Mouse (Mus musculus): ENCODE data around the gene Hrh1. TPM values are rescaled to one million over a fixed set of nuclear protein-coding genes. Genes with fewer than 3 reads are reported as not detected.

Gene Hrh1
- polyA plus RNA-seq, 1 experiment from 2014 or later = 0.24 TPM

GRCm38 (mm10) chr6:114440788-114441453 is 43.2 kb downstream of the Hrh1 start:
- Histone ChIP-seq H3K9me3 (peaks cover 8% of the 10 kb centered on the region; the same call in 1 of the 2 replicates), H3K9ac (no peak overlapping the region), H3K27me3 (replicated peaks) (no peaks in the 10 kb centered on the region), H3K36me3 (no peaks in the 10 kb centered on the region), H3K4me2 (replicated peaks) (no peak overlapping the region), H3K4me3 (no peak overlapping the region), H3K27ac (no peak overlapping the region), H3K4me1 (no peaks in the 10 kb centered on the region)
- peak; percentile 50; the same call in 1 of the 2 replicates for ATAC-seq (ENCODE audit: low FRiP score, low read depth)
- WGBS = 35% methylated on average over 10 of the region's 10 CpGs

- no peak overlapping the region for H3K27ac ChIP-seq
- ATAC-seq (ENCODE audit: low FRiP score, low read depth) = no peak
Measured at GRCm38 (mm10) chr6:114444247-114444844, 46.6 kb downstream of the Hrh1 start.

GRCm38 (mm10) chr6:114444976-114445375 is 47.2 kb downstream of the Hrh1 start:
- Histone ChIP-seq H3K27me3 (replicated peaks) (no peaks in the 10 kb centered on the region), H3K36me3 (no peaks in the 10 kb centered on the region), H3K4me3 (no peak overlapping the region), H3K4me2 (replicated peaks) (no peak overlapping the region), H3K27ac (no peak overlapping the region), H3K9me3 (0 out of 2 replicates have a peak, but pooled peaks cover 4% of the 10 kb centered on the region), H3K4me1 (no peaks in the 10 kb centered on the region), H3K9ac (no peak overlapping the region)
- no peak for ATAC-seq (ENCODE audit: low FRiP score, low read depth)
- WGBS = 83% methylated on average over 3 of the region's 3 CpGs

More at GRCm38 (mm10) chr6:114444247-114444844, 46.6 kb downstream of the Hrh1 start:
- H3K9ac ChIP-seq = no peak overlapping the region
- no peaks in the 10 kb centered on the region for H3K4me1 ChIP-seq
- no peaks in the 10 kb centered on the region for H3K36me3 ChIP-seq
- H3K4me2 ChIP-seq (replicated peaks) = no peak overlapping the region
- no peaks in the 10 kb centered on the region for H3K27me3 ChIP-seq (replicated peaks)
- H3K9me3 ChIP-seq = peaks cover 8% of the 10 kb centered on the region; the same call in 1 of the 2 replicates
- H3K4me3 ChIP-seq = no peak overlapping the region
- WGBS = 82% methylated on average over 1 of the region's 1 CpGs

- H3K4me1 ChIP-seq = no peaks in the 10 kb centered on the region
- no peaks in the 10 kb centered on the region for H3K9me3 ChIP-seq
- H3K4me2 ChIP-seq (replicated peaks) = no peak overlapping the region
- H3K9ac ChIP-seq = no peak overlapping the region
- no peaks in the 10 kb centered on the region for H3K27me3 ChIP-seq (replicated peaks)
- no peaks in the 10 kb centered on the region for H3K36me3 ChIP-seq
- no peak for ATAC-seq (ENCODE audit: low FRiP score, low read depth)
- H3K27ac ChIP-seq = no peak overlapping the region
- H3K4me3 ChIP-seq = no peak overlapping the region
- WGBS = 85% methylated on average over 9 of the region's 9 CpGs
Measured at GRCm38 (mm10) chr6:114448888-114449287, 51.2 kb downstream of the Hrh1 start.

- H3K4me2 ChIP-seq (replicated peaks) = no peak overlapping the region
- H3K9ac ChIP-seq = no peak overlapping the region
- no peak overlapping the region for H3K4me3 ChIP-seq
- no peaks in the 10 kb centered on the region for H3K9me3 ChIP-seq
- ATAC-seq (ENCODE audit: low FRiP score, low read depth) = no peak
- H3K4me1 ChIP-seq = peaks cover 5% of the 10 kb centered on the region
- no peaks in the 10 kb centered on the region for H3K27me3 ChIP-seq (replicated peaks)
- H3K27ac ChIP-seq = no peak overlapping the region
- no peaks in the 10 kb centered on the region for H3K36me3 ChIP-seq
- 87% methylated on average over 4 of the region's 4 CpGs for WGBS
Measured at GRCm38 (mm10) chr6:114455267-114455666, 57.5 kb downstream of the Hrh1 start.

GRCm38 (mm10) chr6:114456255-114457042 is 58.7 kb downstream of the Hrh1 start:
- Histone ChIP-seq H3K9me3 (peaks cover 5% of the 10 kb centered on the region; the same call in 1 of the 2 replicates), H3K4me2 (replicated peaks) (no peak overlapping the region), H3K36me3 (no peaks in the 10 kb centered on the region), H3K27ac (no peak overlapping the region), H3K4me1 (peaks cover 5% of the 10 kb centered on the region), H3K9ac (no peak overlapping the region), H3K27me3 (replicated peaks) (no peaks in the 10 kb centered on the region), H3K4me3 (no peak overlapping the region)
- 61% methylated on average over 12 of the region's 12 CpGs for WGBS
- ATAC-seq (ENCODE audit: low FRiP score, low read depth) = no peak

- Histone ChIP-seq H3K27ac (no peak overlapping the region), H3K9ac (no peak overlapping the region), H3K4me2 (replicated peaks) (no peak overlapping the region), H3K4me1 (peaks cover 5% of the 10 kb centered on the region), H3K27me3 (replicated peaks) (no peaks in the 10 kb centered on the region), H3K36me3 (no peaks in the 10 kb centered on the region), H3K9me3 (peaks cover 7% of the 10 kb centered on the region; the same call in 1 of the 2 replicates), H3K4me3 (no peak overlapping the region)
- WGBS = 89% methylated on average over 3 of the region's 3 CpGs
- no peak for ATAC-seq (ENCODE audit: low FRiP score, low read depth)
Measured at GRCm38 (mm10) chr6:114457299-114457698, 59.6 kb downstream of the Hrh1 start.

- no peak for ATAC-seq (ENCODE audit: low FRiP score, low read depth)
- Histone ChIP-seq H3K4me1 (peaks cover 10% of the 10 kb centered on the region), H3K4me3 (no peak overlapping the region), H3K27ac (no peak overlapping the region), H3K36me3 (no peaks in the 10 kb centered on the region), H3K9me3 (peaks cover 7% of the 10 kb centered on the region; the same call in 1 of the 2 replicates), H3K9ac (no peak overlapping the region), H3K27me3 (replicated peaks) (no peaks in the 10 kb centered on the region), H3K4me2 (replicated peaks) (no peak overlapping the region)
- WGBS = 85% methylated on average over 5 of the region's 5 CpGs
Measured at GRCm38 (mm10) chr6:114458191-114458590, 60.5 kb downstream of the Hrh1 start.

- WGBS = 61% methylated on average over 2 of the region's 2 CpGs
- ATAC-seq (ENCODE audit: low FRiP score, low read depth) = peak; percentile 63; the same call in 1 of the 2 replicates
- H3K27ac ChIP-seq = no peak overlapping the region
- no peaks in the 10 kb centered on the region for H3K36me3 ChIP-seq
- peaks cover 7% of the 10 kb centered on the region; the same call in 1 of the 2 replicates for H3K9me3 ChIP-seq
- H3K4me3 ChIP-seq = no peak overlapping the region
- no peak overlapping the region for H3K9ac ChIP-seq
- no peaks in the 10 kb centered on the region for H3K27me3 ChIP-seq (replicated peaks)
- no peak overlapping the region for H3K4me2 ChIP-seq (replicated peaks)
- H3K4me1 ChIP-seq = peaks cover 10% of the 10 kb centered on the region
Measured at GRCm38 (mm10) chr6:114459969-114460368, 62.2 kb downstream of the Hrh1 start.

- Histone ChIP-seq H3K4me2 (replicated peaks) (no peak overlapping the region), H3K4me1 (peaks cover 10% of the 10 kb centered on the region), H3K36me3 (no peaks in the 10 kb centered on the region), H3K9ac (no peak overlapping the region), H3K27ac (no peak overlapping the region), H3K9me3 (peaks cover 11% of the 10 kb centered on the region; the same call in 1 of the 2 replicates), H3K4me3 (no peak overlapping the region), H3K27me3 (replicated peaks) (no peaks in the 10 kb centered on the region)
- ATAC-seq (ENCODE audit: low FRiP score, low read depth) = no peak
Measured at GRCm38 (mm10) chr6:114461536-114461935, 63.8 kb downstream of the Hrh1 start.

GRCm38 (mm10) chr6:114462747-114463146 is 65.0 kb downstream of the Hrh1 start:
- WGBS = 26% methylated on average over 4 of the region's 4 CpGs
- ATAC-seq (ENCODE audit: low FRiP score, low read depth) = no peak
- no peak overlapping the region for H3K27ac ChIP-seq

GRCm38 (mm10) chr6:114473541-114473940 is 75.8 kb downstream of the Hrh1 start:
- ATAC-seq (ENCODE audit: low FRiP score, low read depth) = no peak
- no peak overlapping the region for H3K9ac ChIP-seq
- no peaks in the 10 kb centered on the region for H3K27me3 ChIP-seq (replicated peaks)
- H3K4me1 ChIP-seq = no peaks in the 10 kb centered on the region
- H3K9me3 ChIP-seq = no peaks in the 10 kb centered on the region
- H3K36me3 ChIP-seq = no peaks in the 10 kb centered on the region
- no peak overlapping the region for H3K27ac ChIP-seq
- H3K4me3 ChIP-seq = no peak overlapping the region
- no peak overlapping the region for H3K4me2 ChIP-seq (replicated peaks)
- WGBS = 61% methylated on average over 5 of the region's 5 CpGs

More at GRCm38 (mm10) chr6:114462747-114463146, 65.0 kb downstream of the Hrh1 start:
- H3K9me3 ChIP-seq = peaks cover 11% of the 10 kb centered on the region; the same call in 1 of the 2 replicates
- no peaks in the 10 kb centered on the region for H3K27me3 ChIP-seq (replicated peaks)
- no peak overlapping the region for H3K9ac ChIP-seq
- H3K4me2 ChIP-seq (replicated peaks) = no peak overlapping the region
- peaks cover 10% of the 10 kb centered on the region for H3K4me1 ChIP-seq
- H3K4me3 ChIP-seq = no peak overlapping the region
- H3K36me3 ChIP-seq = no peaks in the 10 kb centered on the region

All from neural tube, embryonic 12.5 days (tissue).